Mouse (Mus musculus) embryonic facial prominence, embryonic 14.5 days (tissue): ENCODE measurements around the gene Il33. TPM values are rescaled to one million over a fixed set of nuclear protein-coding genes. Genes with fewer than 3 reads are reported as not detected.
"Not testable (repeated sequence)": the region's sequence is repeated elsewhere in the genome, so short reads cannot be mapped to it uniquely, and the experiment has no call there.

Experiments
- ATAC-seq: fragments of 200-750 bp; cut with Nextera tagmentation; 2 replicates; pipeline ENCODE4 v1.8.0; 2017; ENCODE audit warnings: low read depth, moderate number of reproducible peaks, moderate TSS enrichment
- DNase-seq: peaks from one replicate; pipeline ENCODE4 v3.0.0-alpha.2; 2015; ENCODE audit warnings: low spot score
- H3K27ac ChIP-seq: fragments of 300-500 bp; sonication (generic); replicated peaks from 2 replicates; pipeline ENCODE4 v1.5.1; 2014; ENCODE audit warnings: low read depth, mild to moderate bottlenecking, low read length, moderate library complexity
- H3K27me3 ChIP-seq: fragments of 300-500 bp; sonication (generic); replicated peaks from 2 replicates; pipeline ENCODE4 v1.6.1; 2014; ENCODE audit warnings: low read length; ENCODE audit not compliant: control insufficient read depth, insufficient read depth
- H3K36me3 ChIP-seq: fragments of 300-500 bp; sonication (generic); 2 replicates; pipeline ENCODE4 v1.6.1; 2014; ENCODE audit warnings: low read length, mixed read lengths; ENCODE audit not compliant: control insufficient read depth, insufficient read depth
- H3K4me1 ChIP-seq: fragments of 300-500 bp; sonication (generic); 2 replicates; pipeline ENCODE4 v1.6.1; 2014; ENCODE audit warnings: antibody characterized with exemption, low read length; ENCODE audit not compliant: control insufficient read depth, insufficient read depth
- H3K4me2 ChIP-seq: fragments of 300-500 bp; sonication (generic); 2 replicates; pipeline ENCODE4 v1.6.1; 2014; ENCODE audit warnings: low read depth, mild to moderate bottlenecking, low read length, moderate library complexity, mixed read lengths
- H3K4me3 ChIP-seq: fragments of 300-500 bp; sonication (generic); 2 replicates; pipeline ENCODE4 v1.5.1; 2014; ENCODE audit warnings: low read depth, mild to moderate bottlenecking, low read length
- H3K9ac ChIP-seq: fragments of 300-500 bp; sonication (generic); 2 replicates; pipeline ENCODE4 v1.6.1; 2014; ENCODE audit warnings: low read depth, mild to moderate bottlenecking, low read length, moderate library complexity, mixed read lengths
- H3K9me3 ChIP-seq: fragments of 300-500 bp; sonication (generic); 2 replicates; pipeline ENCODE4 v1.6.1; 2016; ENCODE audit warnings: low read length; ENCODE audit not compliant: control insufficient read depth
- WGBS: fragments of 180-500 bp; shearing (Covaris S2); extraction: QIAGEN DNeasy Blood & Tissue Kit; methylation state at CpG from one replicate; pipeline ENCODE4 v1.1.7; 2014; 5-methylcytosine and 5-hydroxymethylcytosine counted together
- polyA plus RNA-seq: library from polyadenylated mRNA; unstranded; fragments of >200 nt; fragmentation: Nextera tagmentation; extraction: Ambion mirVana; gene quantifications from 2 replicates; pipeline ENCODE4 v1.2.1, GENCODE M21; 2014

Il33 gene
- polyA plus RNA-seq, 1 experiment from 2014 or later = 12.3 TPM

DNA sequence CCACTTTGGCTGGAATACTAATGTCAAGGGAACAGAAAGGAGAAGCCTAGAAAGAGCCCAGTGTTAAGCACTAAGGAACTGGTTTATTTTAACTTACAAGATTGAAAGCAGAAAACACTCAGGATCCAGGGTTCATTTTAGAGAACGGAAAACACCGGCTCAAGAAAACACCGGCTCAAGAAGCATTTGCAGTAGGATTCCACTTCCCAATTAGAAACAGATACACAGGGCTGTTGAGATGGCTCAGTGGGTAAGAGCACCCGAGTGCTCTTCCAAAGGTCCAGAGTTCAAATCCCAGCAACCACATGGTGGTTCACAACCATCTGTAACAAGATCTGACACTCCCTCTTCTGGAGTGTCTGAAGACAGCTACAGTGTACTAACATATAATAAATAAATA lies 20.0 kb downstream of the Il33 start:
- 51% methylated on average over 4 of the region's 4 CpGs for WGBS
- peaks cover 14% of the 10 kb centered on the region; the same call in 1 of the 2 replicates for H3K4me1 ChIP-seq
- H3K9ac ChIP-seq, H3K4me2 ChIP-seq, ATAC-seq, H3K4me3 ChIP-seq, H3K27ac ChIP-seq, H3K36me3 ChIP-seq, H3K27me3 ChIP-seq, H3K9me3 ChIP-seq, DNase-seq: not testable (repeated sequence)

DNA sequence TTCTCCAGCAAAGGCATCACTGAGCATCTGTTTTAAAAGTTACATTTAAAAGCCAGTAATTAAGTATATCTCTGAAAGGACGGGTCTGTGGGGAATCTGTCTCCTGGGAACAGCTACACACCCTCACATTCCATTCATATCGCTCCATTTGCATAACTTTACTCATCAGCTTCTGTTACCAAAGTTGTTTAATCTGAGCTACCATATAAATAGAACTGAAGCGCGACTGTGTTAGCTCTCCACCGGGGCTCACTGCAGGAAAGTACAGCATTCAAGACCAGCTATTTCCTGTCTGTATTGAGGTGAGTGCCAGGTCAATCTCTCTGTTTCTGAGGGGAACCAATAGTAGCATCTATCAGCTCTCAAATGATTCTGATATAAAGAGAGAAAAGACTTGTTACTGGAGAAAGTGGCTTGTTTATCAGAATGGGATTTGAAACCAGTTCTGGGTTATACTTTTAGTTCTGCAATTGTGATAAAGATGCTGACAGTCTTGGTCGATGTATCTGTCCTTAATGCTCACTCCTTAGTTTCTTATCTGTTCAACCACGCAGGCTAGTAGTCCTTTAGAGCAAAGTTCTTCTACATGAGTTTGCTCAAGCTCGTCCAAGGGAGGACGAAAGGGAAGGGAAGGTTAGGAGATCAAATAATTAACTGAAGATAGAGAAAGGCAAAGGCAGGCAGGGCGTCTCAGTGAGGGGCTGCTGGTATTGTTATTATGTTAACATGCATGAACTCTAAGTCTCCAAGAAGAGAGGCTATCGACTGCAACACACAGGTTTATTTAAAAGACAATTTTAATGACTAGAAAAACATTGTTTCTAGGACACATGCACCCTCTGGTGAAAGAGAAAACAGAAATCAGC lies 20.9 kb downstream of the Il33 start:
- ATAC-seq (no peak), DNase-seq (peak; percentile 6)
- no peaks in the 10 kb centered on the region for H3K27me3 ChIP-seq
- no peak overlapping the region for H3K4me3 ChIP-seq
- no peaks in the 10 kb centered on the region for H3K36me3 ChIP-seq
- WGBS = 18% methylated on average over 11 of the region's 11 CpGs
- H3K4me2 ChIP-seq = no peak overlapping the region
- peaks cover 10% of the 10 kb centered on the region; the same call in 1 of the 2 replicates for H3K4me1 ChIP-seq
- no peak overlapping the region for H3K27ac ChIP-seq
- no peaks in the 10 kb centered on the region for H3K9me3 ChIP-seq
- no peak overlapping the region for H3K9ac ChIP-seq

DNA sequence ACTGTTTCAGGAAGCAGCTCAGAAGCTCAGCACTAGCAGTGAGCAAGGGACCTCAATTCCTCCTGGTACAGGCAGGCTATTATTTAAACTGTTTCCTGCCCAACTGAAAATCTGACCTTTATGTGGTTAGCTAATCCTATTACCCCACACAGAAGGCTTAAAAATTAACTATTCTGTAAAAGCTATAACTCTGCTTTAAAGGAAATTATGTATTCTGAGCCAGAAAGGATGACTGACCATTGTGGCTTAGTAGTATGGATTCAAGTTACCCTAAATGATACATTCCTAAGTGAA lies 21.5 kb downstream of the Il33 start:
- Histone ChIP-seq H3K27ac (no peak overlapping the region), H3K36me3 (no peaks in the 10 kb centered on the region), H3K9ac (no peak overlapping the region), H3K4me2 (no peak overlapping the region), H3K9me3 (no peaks in the 10 kb centered on the region), H3K27me3 (no peaks in the 10 kb centered on the region), H3K4me3 (no peak overlapping the region), H3K4me1 (peaks cover 10% of the 10 kb centered on the region; the same call in 1 of the 2 replicates)
- ATAC-seq (no peak), DNase-seq (no peak)

DNA sequence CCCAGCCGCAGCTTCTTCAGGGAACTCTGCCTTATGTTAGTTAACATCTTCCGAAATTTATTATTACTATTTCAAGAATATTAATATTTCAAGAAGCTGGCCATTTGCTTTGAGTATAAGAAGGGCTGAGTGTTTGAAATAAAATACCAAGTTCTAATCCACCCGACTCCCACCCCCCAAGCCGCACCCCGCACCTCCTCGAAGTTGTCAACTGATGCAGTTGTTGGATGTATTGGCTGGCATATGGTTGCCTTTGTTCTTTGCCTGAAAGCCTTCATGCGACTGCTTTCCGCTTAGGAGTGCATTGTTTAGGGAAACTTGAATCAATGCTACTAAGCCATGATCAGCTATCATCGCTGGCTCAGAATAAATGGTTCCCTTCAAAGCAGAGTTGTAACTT lies 22.1 kb downstream of the Il33 start:
- no peak for ATAC-seq

DNA sequence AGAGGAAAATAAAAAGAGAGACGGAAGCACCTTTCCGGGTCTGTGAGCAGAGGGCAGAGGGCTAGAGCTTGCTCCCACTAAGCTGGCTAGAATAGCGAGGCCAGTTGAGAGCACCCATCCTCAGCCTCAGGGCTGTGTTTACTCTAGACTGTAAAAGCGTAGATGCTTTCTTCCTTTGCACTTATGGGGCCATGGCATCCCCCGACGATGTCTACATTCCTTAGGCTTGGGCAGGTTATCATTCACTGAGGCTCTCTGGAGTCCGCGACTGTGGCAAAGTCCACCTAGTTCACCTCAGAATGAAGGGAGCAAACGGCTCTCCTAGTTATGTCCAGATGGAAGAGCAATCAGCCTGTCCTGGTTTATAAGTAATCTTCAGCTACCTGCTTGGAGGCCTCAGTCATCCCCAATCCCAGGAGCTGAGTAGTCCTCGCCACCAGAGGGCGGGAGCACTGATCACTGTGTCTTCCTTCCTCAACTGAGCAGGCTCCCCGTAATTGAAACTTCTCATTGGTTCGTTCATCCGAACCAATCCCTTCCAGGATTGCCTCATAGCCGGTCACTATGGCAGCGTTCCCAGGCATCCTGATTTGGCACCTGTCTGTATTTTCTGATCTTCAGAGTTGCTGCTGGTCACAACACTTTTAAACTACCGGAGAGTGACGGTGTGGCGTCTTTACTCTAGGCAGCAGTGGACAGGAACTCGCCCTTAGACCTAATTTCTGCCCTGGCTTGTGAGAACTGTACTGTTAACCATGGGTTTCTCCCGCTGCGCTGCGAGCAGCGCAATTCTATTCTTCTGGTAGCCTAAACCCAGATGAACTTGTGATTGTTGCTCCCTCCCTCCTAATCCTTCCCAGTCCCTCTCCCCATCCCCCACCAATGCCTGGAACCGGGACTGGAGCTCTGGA lies 23.2 kb downstream of the Il33 start:
- Histone ChIP-seq H3K27me3 (no peaks in the 10 kb centered on the region), H3K4me3 (peak overlapping the region; percentile 35), H3K9ac (peak overlapping the region; percentile 49; the same call in 1 of the 2 replicates), H3K9me3 (no peaks in the 10 kb centered on the region), H3K27ac (no peak overlapping the region), H3K36me3 (no peaks in the 10 kb centered on the region), H3K4me1 (peaks cover 10% of the 10 kb centered on the region; the same call in 1 of the 2 replicates), H3K4me2 (peak overlapping the region; percentile 63)
- ATAC-seq (peak; percentile 95), DNase-seq (peak; percentile 91)
- WGBS = 23% methylated on average over 25 of the region's 25 CpGs

More for the DNA sequence above, 22.1 kb downstream of the Il33 start:
- no peak for DNase-seq
- no peak overlapping the region for H3K4me3 ChIP-seq
- H3K27ac ChIP-seq = no peak overlapping the region
- no peaks in the 10 kb centered on the region for H3K36me3 ChIP-seq
- H3K9ac ChIP-seq = no peak overlapping the region
- peaks cover 10% of the 10 kb centered on the region; the same call in 1 of the 2 replicates for H3K4me1 ChIP-seq
- no peaks in the 10 kb centered on the region for H3K27me3 ChIP-seq
- no peak overlapping the region for H3K4me2 ChIP-seq
- no peaks in the 10 kb centered on the region for H3K9me3 ChIP-seq
- WGBS = 80% methylated on average over 9 of the region's 9 CpGs

DNA sequence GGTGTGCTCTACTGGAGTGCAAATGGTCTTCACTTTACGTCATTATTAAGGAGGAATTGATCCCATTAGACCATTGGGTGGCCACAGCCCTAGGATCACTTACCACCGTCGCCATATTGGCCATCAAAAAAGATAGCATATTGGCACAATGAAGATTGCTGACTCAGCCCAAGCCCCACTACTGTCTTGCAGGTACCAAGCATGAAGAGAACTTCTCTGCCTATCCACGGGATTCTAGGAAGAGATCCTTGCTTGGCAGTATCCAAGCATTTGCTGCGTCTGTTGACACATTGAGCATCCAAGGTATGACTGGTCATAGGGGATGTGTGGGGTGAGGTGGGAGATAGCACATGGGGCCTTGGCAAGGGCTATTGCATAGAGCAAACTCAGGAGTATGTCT lies 27.6 kb downstream of the Il33 start:
- H3K36me3 ChIP-seq = no peaks in the 10 kb centered on the region
- 80% methylated on average over 5 of the region's 5 CpGs for WGBS
- H3K27ac ChIP-seq = no peak overlapping the region
- no peaks in the 10 kb centered on the region for H3K9me3 ChIP-seq
- H3K4me1 ChIP-seq = peaks cover 6% of the 10 kb centered on the region; the same call in 1 of the 2 replicates
- no peak overlapping the region for H3K9ac ChIP-seq
- no peak overlapping the region for H3K4me3 ChIP-seq
- H3K4me2 ChIP-seq = no peak overlapping the region
- no peaks in the 10 kb centered on the region for H3K27me3 ChIP-seq
- ATAC-seq = no peak
- DNase-seq = no peak

DNA sequence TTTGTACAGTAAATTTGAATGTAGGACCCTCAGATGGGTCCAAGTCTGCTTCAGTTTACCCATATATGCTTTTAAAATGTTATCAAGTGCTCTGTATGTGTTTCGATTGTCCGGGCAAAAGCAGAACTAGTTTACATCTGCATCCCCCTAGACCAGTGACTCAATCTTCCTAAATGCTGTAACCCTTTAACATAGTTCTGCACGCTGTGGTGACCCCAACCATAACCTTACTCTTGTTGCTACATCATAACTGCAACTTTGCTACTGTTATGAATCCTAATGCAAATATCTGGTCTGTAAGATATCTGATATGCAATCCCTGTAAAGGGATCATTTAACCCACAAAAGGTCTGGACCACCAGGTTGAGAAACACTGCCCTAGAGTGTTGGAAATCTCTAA lies 28.9 kb downstream of the Il33 start:
- no peak overlapping the region for H3K27ac ChIP-seq
- H3K9ac ChIP-seq = no peak overlapping the region
- H3K36me3 ChIP-seq = no peaks in the 10 kb centered on the region
- ATAC-seq = no peak
- DNase-seq = no peak
- peaks cover 1% of the 10 kb centered on the region; the same call in 1 of the 2 replicates for H3K4me1 ChIP-seq
- H3K4me3 ChIP-seq = no peak overlapping the region
- H3K27me3 ChIP-seq = no peaks in the 10 kb centered on the region
- no peak overlapping the region for H3K4me2 ChIP-seq
- 88% methylated on average over 3 of the region's 3 CpGs for WGBS
- H3K9me3 ChIP-seq = no peaks in the 10 kb centered on the region

DNA sequence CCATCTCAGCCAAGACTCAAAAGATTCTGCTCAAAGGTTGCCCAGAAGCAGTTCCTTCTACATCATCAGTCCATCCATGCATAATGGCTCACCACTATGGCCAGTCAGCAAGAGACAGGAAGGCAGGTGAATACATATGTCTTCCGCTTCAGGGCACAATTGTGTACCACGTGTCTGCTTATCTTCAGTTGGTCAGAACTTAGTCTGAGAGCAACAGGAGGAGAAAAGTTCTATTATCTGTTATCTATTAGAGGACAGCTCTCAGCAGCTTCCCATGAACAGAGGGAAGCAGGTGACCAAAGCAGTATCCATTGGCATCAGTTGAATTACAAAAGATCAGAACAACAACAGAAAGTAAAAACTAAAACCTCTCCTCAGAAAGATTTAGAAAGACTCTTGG lies 30.5 kb downstream of the Il33 start:
- H3K4me2 ChIP-seq = no peak overlapping the region
- H3K4me3 ChIP-seq = no peak overlapping the region
- H3K27ac ChIP-seq = no peak overlapping the region
- no peaks in the 10 kb centered on the region for H3K27me3 ChIP-seq
- H3K36me3 ChIP-seq = no peaks in the 10 kb centered on the region
- 78% methylated on average over 2 of the region's 2 CpGs for WGBS
- no peaks in the 10 kb centered on the region for H3K9me3 ChIP-seq
- no peak overlapping the region for H3K9ac ChIP-seq
- ATAC-seq (no peak), DNase-seq (no peak)
- no peaks in the 10 kb centered on the region for H3K4me1 ChIP-seq
